Mouse (Mus musculus): ENCODE data around the gene Ccnl2.

The Ccnl2 gene

GRCm38 (mm10) chr4:155863001-155863400 is 50.7 kb downstream of the Ccnl2 start, which contains the start of gene Tas1r3:
Tas1r3 (minus strand) TSS chr4:155863362.
- DNase-seq (ENCODE audit: inconsistent ontology term), result no peak

- DNase-seq (ENCODE audit: inconsistent ontology term), result peak; percentile 29
Observed at GRCm38 (mm10) chr4:155868614-155869298, 56.5 kb downstream of the Ccnl2 start.

GRCm38 (mm10) chr4:155869317-155870033 is 57.2 kb downstream of the Ccnl2 start, which contains the start of the genes Cptp and Ints11:
Cptp (minus strand) TSS chr4:155869440.
Ints11 (plus strand) TSS chr4:155869546.
- peak; percentile 97 for DNase-seq (ENCODE audit: inconsistent ontology term)

GRCm38 (mm10) chr4:155871404-155871803 is 59.1 kb downstream of the Ccnl2 start:
- DNase-seq (ENCODE audit: inconsistent ontology term), result no peak

All from Muller cell, postnatal 12 days (primary cell).